Mouse (Mus musculus) forebrain, embryonic 10.5 days (tissue): ENCODE measurements around the gene Capn2. TPM values are rescaled to one million over a fixed set of nuclear protein-coding genes. Genes with fewer than 3 reads are reported as not detected.
A peak's percentile ranks its signal among the peaks of the same experiment; 100 is the strongest.

Experiments
- DNase-seq: peaks from one replicate; pipeline ENCODE4 v3.0.0-alpha.2; 2017; ENCODE audit warnings: low spot score; ENCODE audit errors: extremely low spot score
- H3K27ac ChIP-seq: fragments of 300-500 bp; sonication (generic); 2 replicates; pipeline ENCODE4 v1.5.1; 2016; ENCODE audit warnings: mild to moderate bottlenecking
- H3K27me3 ChIP-seq: fragments of 300-500 bp; sonication (generic); 2 replicates; pipeline ENCODE4 v1.6.1; 2016; ENCODE audit warnings: mild to moderate bottlenecking; ENCODE audit not compliant: poor library complexity, severe bottlenecking
- H3K36me3 ChIP-seq: fragments of 300-500 bp; sonication (generic); replicated peaks from 2 replicates; pipeline ENCODE4 v1.6.1; 2016; ENCODE audit warnings: mild to moderate bottlenecking, moderate library complexity
- H3K4me1 ChIP-seq: fragments of 300-500 bp; sonication (generic); 2 replicates; pipeline ENCODE4 v1.6.1; 2016
- H3K4me3 ChIP-seq: fragments of 300-500 bp; sonication (generic); 2 replicates; pipeline ENCODE4 v1.5.1; 2016; ENCODE audit warnings: mild to moderate bottlenecking, moderate library complexity
- H3K9me3 ChIP-seq: fragments of 300-500 bp; sonication (generic); 2 replicates; pipeline ENCODE4 v1.6.1; 2016; ENCODE audit warnings: mild to moderate bottlenecking, moderate library complexity
- WGBS: fragments of 180-500 bp; shearing (Covaris S2); methylation state at CpG from one replicate; pipeline ENCODE4 v1.1.7; 2016; 5-methylcytosine and 5-hydroxymethylcytosine counted together
- polyA plus RNA-seq: library from polyadenylated mRNA; unstranded; fragments of >200 nt; fragmentation: Nextera tagmentation; extraction: Ambion mirVana; gene quantifications from 2 replicates; pipeline ENCODE4 v1.2.1, GENCODE M21; 2016

Capn2 gene
- polyA plus RNA-seq, 1 experiment from 2014 or later, result 71.8 TPM

DNA sequence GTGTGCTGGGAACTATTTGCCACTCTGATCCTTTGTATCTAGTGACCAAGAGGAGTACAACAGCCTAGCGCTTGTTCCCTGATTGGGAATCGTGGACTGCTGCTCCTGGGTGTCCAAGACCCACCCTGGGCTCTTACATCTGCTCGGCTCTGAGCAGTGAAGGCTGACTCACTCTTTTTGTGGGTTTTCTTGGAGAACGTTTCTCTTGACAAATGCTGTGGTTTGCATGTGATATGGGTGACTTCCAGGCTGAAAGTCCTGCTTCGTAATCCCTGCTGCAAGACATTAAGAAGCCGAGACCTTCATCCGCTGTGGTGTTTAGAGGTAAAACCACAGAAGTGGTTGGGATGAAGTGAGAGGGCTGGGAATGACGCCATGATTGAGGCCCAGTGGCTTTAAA, 25.7 kb upstream of the Capn2 start:
- Histone ChIP-seq H3K27me3 (no peaks in the 10 kb centered on the region; the same call in 1 of the 2 replicates), H3K4me1 (peaks cover 5% of the 10 kb centered on the region), H3K36me3 (no peaks in the 10 kb centered on the region), H3K4me3 (no peak overlapping the region), H3K9me3 (peaks cover 14% of the 10 kb centered on the region), H3K27ac (no peak overlapping the region)
- no peak for DNase-seq
- WGBS, result 89% methylated on average over 8 of the region's 8 CpGs

DNA sequence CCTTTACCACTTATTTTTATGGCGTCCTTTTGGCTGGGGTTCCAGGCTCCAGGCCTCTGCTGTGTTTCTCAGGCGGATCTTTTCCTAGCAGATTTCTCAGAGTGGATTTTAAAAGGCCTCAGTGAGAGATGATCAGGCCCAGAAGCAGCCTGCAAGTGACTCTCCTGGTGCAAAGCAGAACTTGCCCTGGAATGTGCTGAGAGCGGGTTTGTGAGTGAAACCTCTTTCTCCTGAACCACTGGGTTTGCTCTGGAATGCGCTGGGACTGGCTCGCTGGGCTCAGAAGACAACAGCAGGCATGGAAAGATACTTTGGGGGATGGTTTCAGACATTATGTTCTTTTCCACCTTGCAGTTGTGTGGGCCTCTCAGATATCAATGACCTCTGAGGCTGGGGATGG, 24.7 kb upstream of the Capn2 start:
- Histone ChIP-seq H3K27ac (no peak overlapping the region), H3K4me3 (no peak overlapping the region), H3K4me1 (peaks cover 5% of the 10 kb centered on the region), H3K9me3 (peaks cover 14% of the 10 kb centered on the region), H3K27me3 (no peaks in the 10 kb centered on the region; the same call in 1 of the 2 replicates), H3K36me3 (no peaks in the 10 kb centered on the region)
- DNase-seq, result no peak
- 77% methylated on average over 5 of the region's 5 CpGs for WGBS

GRCm38 (mm10) chr1:182539023-182539940, 21.9 kb upstream of the Capn2 start:
- no peaks in the 10 kb centered on the region for H3K36me3 ChIP-seq
- WGBS, result 17% methylated on average over 9 of the region's 9 CpGs
- peak; percentile 65 for DNase-seq
- H3K27me3 ChIP-seq, result no peaks in the 10 kb centered on the region; the same call in 1 of the 2 replicates
- peak overlapping the region; percentile 87 for H3K27ac ChIP-seq
- peaks cover 5% of the 10 kb centered on the region for H3K4me1 ChIP-seq
- H3K9me3 ChIP-seq, result no peaks in the 10 kb centered on the region
- H3K4me3 ChIP-seq, result peak overlapping the region; percentile 50

DNA sequence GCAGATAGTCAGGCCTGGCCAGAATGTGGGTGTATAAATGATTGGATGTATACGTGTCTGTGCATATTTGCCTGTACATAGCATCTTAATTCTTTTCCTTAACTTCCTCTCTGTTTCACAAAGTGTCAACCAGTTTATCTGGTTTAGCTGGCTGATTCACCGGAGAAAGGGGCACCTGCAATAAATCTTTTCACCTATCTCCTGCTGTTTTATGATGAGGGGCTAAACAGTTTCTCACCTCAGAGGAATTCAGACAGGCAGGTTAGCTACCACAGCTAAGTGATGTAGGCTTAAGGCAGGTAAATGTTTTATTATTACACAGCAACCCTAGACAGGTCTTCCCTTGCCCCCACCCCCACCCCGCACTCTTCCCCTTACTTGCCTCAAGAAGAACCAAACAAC, 17.7 kb upstream of the Capn2 start:
- H3K27me3 ChIP-seq, result peaks cover 10% of the 10 kb centered on the region
- WGBS, result 88% methylated on average over 3 of the region's 3 CpGs
- H3K36me3 ChIP-seq, result no peaks in the 10 kb centered on the region
- DNase-seq, result no peak
- no peak overlapping the region for H3K27ac ChIP-seq
- H3K9me3 ChIP-seq, result peaks cover 5% of the 10 kb centered on the region; the same call in 1 of the 2 replicates
- no peak overlapping the region for H3K4me3 ChIP-seq
- peaks cover 5% of the 10 kb centered on the region for H3K4me1 ChIP-seq

DNA sequence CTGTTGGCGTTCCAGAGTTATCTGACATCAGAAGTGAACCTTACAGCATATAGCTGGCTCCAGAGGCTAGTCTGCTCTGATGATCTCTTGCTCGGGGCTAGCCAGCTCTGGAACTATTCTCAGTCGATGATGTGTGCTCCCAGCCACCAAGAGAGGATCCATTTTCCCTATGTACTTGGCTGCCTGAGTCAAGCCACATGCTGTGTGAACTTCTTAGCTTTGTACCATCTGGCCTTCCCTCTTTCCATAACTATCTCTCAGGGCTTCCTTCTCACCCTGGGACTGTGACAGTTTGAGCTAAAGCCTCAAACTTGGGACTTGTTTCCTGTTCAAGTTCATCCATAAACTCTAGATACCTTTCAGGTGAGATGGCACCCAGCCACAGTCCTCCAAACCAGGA, 16.2 kb upstream of the Capn2 start:
- Histone ChIP-seq H3K4me3 (no peak overlapping the region), H3K36me3 (no peaks in the 10 kb centered on the region), H3K4me1 (peaks cover 3% of the 10 kb centered on the region), H3K27me3 (peaks cover 25% of the 10 kb centered on the region), H3K27ac (no peak overlapping the region), H3K9me3 (peaks cover 5% of the 10 kb centered on the region; the same call in 1 of the 2 replicates)
- WGBS, result 86% methylated on average over 3 of the region's 3 CpGs
- no peak for DNase-seq

DNA sequence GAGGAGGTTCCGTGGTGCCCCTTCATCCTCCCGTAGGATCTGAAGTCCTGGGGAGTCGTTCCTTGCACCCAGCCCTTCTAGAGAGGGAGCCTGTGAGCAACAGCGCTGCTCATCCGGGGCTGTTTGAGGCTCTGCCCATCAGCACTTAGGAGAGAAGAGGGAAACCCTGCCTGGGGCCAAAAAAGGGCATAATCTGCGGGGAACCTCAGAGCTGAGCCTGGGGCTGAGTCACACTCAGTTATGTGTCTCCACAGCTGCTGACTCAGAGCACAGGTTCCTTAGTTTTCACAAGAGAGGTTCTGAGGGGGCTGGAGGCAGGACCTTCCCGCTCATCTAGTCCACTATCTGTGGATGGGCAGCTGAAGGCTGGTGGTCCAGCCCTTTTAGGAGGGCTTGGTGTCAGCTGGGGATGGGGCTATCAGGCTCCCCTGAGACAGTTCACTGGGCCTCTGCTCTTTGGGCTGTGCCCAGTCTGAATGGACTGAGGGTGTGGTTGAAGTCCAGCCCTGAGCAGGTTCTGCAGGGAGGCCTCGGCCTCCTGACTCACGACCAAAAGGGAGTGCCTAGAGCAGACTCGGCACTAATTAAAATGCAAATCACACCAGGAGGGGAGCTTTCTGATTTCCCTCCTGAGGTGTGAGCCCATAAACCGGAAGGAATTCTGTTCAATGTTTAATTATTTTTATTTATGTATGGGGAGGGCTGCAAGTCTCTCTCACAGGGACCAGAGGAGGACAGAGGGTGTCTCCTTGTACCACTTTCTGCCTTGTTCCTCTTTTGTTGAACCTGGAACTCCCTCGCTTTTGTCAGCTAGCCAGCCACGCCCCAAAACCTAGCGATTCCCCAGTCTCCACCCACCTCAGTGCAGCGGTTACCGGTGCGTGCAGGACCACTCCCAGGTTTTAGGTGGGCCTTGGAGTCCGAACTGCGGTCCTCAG, 10.8 kb upstream of the Capn2 start:
- DNase-seq, result no peak
- H3K4me1 ChIP-seq, result peaks cover 18% of the 10 kb centered on the region
- H3K9me3 ChIP-seq, result peaks cover 2% of the 10 kb centered on the region; the same call in 1 of the 2 replicates
- peak overlapping the region; percentile 51 for H3K27ac ChIP-seq
- H3K36me3 ChIP-seq, result no peaks in the 10 kb centered on the region
- H3K4me3 ChIP-seq, result peak overlapping the region; percentile 35
- 4% methylated on average over 19 of the region's 19 CpGs for WGBS
- peaks cover 62% of the 10 kb centered on the region for H3K27me3 ChIP-seq

DNA sequence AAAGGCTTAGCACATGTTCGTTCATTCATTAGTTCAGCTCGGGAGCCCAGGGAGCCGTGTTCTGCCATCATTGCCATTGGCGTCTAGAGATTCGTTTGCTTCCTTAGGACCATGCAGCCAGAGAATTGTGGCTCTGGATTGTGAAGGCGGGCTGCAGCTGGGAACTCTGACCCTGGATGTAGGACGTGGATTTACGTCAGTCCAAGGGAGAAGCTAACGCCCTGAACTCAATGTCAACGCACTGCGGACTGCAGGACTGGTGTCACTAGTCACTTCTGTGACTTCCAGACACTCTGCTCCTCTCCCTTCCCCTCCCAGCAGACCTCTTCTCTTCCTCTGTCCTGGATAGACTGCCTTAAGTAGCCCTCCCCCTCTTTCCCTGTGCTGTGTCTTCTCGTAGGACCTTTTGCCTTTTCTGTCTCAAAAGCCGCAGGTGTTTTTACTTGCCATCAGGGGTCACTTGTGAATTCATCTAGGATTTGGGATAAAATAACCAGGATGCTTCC, 9.9 kb upstream of the Capn2 start:
- no peaks in the 10 kb centered on the region for H3K9me3 ChIP-seq
- no peaks in the 10 kb centered on the region for H3K36me3 ChIP-seq
- H3K27ac ChIP-seq, result no peak overlapping the region
- DNase-seq, result no peak
- no peak overlapping the region for H3K4me3 ChIP-seq
- H3K4me1 ChIP-seq, result peaks cover 18% of the 10 kb centered on the region
- H3K27me3 ChIP-seq, result peaks cover 62% of the 10 kb centered on the region
- WGBS, result 38% methylated on average over 13 of the region's 13 CpGs

- Histone ChIP-seq H3K36me3 (no peaks in the 10 kb centered on the region), H3K4me1 (peaks cover 27% of the 10 kb centered on the region), H3K27ac (no peak overlapping the region), H3K9me3 (no peaks in the 10 kb centered on the region), H3K27me3 (peaks cover 73% of the 10 kb centered on the region), H3K4me3 (no peak overlapping the region)
- WGBS, result 90% methylated on average over 3 of the region's 3 CpGs
- DNase-seq, result no peak
Observed at GRCm38 (mm10) chr1:182525601-182526000, 8.2 kb upstream of the Capn2 start.

GRCm38 (mm10) chr1:182523692-182524091, 6.3 kb upstream of the Capn2 start:
- Histone ChIP-seq H3K9me3 (no peaks in the 10 kb centered on the region), H3K27ac (no peak overlapping the region), H3K4me1 (peaks cover 38% of the 10 kb centered on the region), H3K27me3 (peaks cover 73% of the 10 kb centered on the region), H3K4me3 (no peak overlapping the region), H3K36me3 (no peaks in the 10 kb centered on the region)
- WGBS, result 87% methylated on average over 3 of the region's 3 CpGs
- DNase-seq, result no peak

DNA sequence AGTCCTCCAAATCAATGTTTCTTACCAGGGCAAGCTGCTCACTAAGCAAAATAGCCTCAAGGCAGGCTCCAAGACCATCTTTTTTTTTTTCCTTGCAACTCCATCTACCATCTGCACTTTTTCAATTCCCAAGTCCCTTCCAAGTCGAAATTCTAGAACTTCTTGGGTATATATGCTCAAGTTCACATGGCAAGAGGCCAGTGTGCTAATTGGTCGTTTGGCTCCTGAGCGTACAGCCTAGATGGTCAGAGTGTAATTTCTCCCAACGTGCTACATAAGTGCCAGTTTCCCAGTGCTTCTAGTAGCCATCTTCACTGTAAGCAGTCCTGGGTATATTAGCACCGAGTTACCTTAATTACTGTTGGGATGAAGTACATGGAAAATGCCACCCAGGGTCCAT, 5.6 kb upstream of the Capn2 start:
- Histone ChIP-seq H3K27ac (no peak overlapping the region), H3K9me3 (no peaks in the 10 kb centered on the region), H3K27me3 (peaks cover 73% of the 10 kb centered on the region), H3K4me1 (peaks cover 33% of the 10 kb centered on the region), H3K36me3 (no peaks in the 10 kb centered on the region), H3K4me3 (no peak overlapping the region)
- 83% methylated on average over 5 of the region's 5 CpGs for WGBS
- no peak for DNase-seq

DNA sequence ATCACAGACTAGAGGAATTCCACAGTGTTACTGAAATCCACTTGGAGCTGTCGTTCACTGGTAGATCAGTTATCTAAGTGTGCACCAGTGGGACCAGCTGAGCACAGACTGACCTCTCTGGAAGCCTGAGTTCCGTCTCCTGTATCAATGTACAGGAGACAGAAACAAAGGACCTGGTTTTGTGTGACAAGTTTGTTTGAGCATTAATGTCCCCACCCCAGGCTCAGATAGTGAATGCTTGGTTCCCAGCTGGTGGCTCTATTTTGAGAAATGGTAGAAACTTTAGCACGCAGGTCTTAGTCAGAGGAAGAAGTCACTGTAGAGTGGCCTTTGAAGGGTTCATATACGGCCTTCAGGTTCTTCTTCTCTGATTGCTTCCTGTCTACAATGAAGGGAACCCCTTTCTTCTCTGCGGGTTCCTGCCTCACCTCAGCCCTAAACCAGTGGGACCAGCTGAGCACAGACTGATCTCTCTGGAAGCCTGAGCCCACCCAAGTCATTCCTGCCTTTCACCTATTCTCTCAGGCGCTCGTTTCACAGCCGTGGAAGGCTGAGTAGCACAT, 3.6 kb upstream of the Capn2 start:
- H3K27me3 ChIP-seq, result peaks cover 59% of the 10 kb centered on the region
- 73% methylated on average over 8 of the region's 8 CpGs for WGBS
- no peaks in the 10 kb centered on the region for H3K9me3 ChIP-seq
- no peak for DNase-seq
- H3K4me1 ChIP-seq, result peaks cover 44% of the 10 kb centered on the region
- 0 out of 2 replicates have a peak overlapping the region, but pooled peaks have one; percentile 69 for H3K27ac ChIP-seq
- no peak overlapping the region for H3K4me3 ChIP-seq
- no peaks in the 10 kb centered on the region for H3K36me3 ChIP-seq
